Mouse (Mus musculus) gastrocnemius, adult 8-10 months (tissue): ENCODE results near the gene Utrn. TPM values are rescaled to one million over a fixed set of nuclear protein-coding genes. Genes with fewer than 3 reads are reported as not detected.

Source experiments
- DNase-seq, 2 experiments: peaks; one replicate each; pipeline ENCODE4 v3.0.0; 2022; ENCODE audit warnings: low spot score in 2 of 2
- total RNA-seq, 4 experiments: library from RNA; stranded (reverse); gene quantifications; 2 replicates each; pipeline ENCODE4 v1.2.4; 2022

Gene Utrn
- 10 to 100 TPM; 17.2 to 23.0 (median 20.2) TPM for total RNA-seq

- DNase-seq = peak; percentile 65 to 73
Measured at GRCm38 (mm10) chr10:12869029-12869671, at the start of gene Utrn. Gene Utrn (minus strand): TSS chr10:12869365.

GRCm38 (mm10) chr10:12917626-12918025, 48.5 kb upstream of the Utrn start:
- no peak for DNase-seq

GRCm38 (mm10) chr10:12916376-12916775, 47.2 kb upstream of the Utrn start:
- no peak for DNase-seq

- DNase-seq = no peak
Measured at GRCm38 (mm10) chr10:12915826-12916225, 46.7 kb upstream of the Utrn start.

GRCm38 (mm10) chr10:12914203-12914602, 45.0 kb upstream of the Utrn start:
- no peak for DNase-seq

GRCm38 (mm10) chr10:12911981-12912530, 42.9 kb upstream of the Utrn start:
- no peak for DNase-seq

- DNase-seq = no peak
Measured at GRCm38 (mm10) chr10:12911451-12911850, 42.3 kb upstream of the Utrn start.

GRCm38 (mm10) chr10:12909891-12910290, 40.7 kb upstream of the Utrn start:
- no peak for DNase-seq

- DNase-seq = no peak
Measured at GRCm38 (mm10) chr10:12909179-12909578, 40.0 kb upstream of the Utrn start.

- DNase-seq = no peak
Measured at GRCm38 (mm10) chr10:12904140-12904528, 35.0 kb upstream of the Utrn start.

- DNase-seq = no peak
Measured at GRCm38 (mm10) chr10:12903440-12904139, 34.4 kb upstream of the Utrn start.

- no peak for DNase-seq
Measured at GRCm38 (mm10) chr10:12899901-12900300, 30.7 kb upstream of the Utrn start.

- DNase-seq = no peak
Measured at GRCm38 (mm10) chr10:12893339-12893738, 24.2 kb upstream of the Utrn start.

- no peak for DNase-seq
Measured at GRCm38 (mm10) chr10:12888373-12888772, 19.2 kb upstream of the Utrn start.

GRCm38 (mm10) chr10:12887792-12888191, 18.6 kb upstream of the Utrn start:
- DNase-seq = no peak

GRCm38 (mm10) chr10:12884308-12884948, 15.3 kb upstream of the Utrn start:
- DNase-seq = no peak

- no peak for DNase-seq
Measured at GRCm38 (mm10) chr10:12881911-12882310, 12.7 kb upstream of the Utrn start.

- no peak for DNase-seq
Measured at GRCm38 (mm10) chr10:12879313-12879695, 10.1 kb upstream of the Utrn start.

GRCm38 (mm10) chr10:12878661-12879312, 9.6 kb upstream of the Utrn start:
- DNase-seq = peak; percentile 39 to 42

- no peak for DNase-seq
Measured at GRCm38 (mm10) chr10:12876426-12876825, 7.3 kb upstream of the Utrn start.

- no peak for DNase-seq
Measured at GRCm38 (mm10) chr10:12875410-12875809, 6.2 kb upstream of the Utrn start.
